Mouse (Mus musculus) midbrain, embryonic 13.5 days (tissue): ENCODE data around the gene Uqcrq. TPM values are rescaled to one million over a fixed set of nuclear protein-coding genes. Genes with fewer than 3 reads are reported as not detected.

Source experiments
- ATAC-seq: fragments of 200-750 bp; cut with Nextera tagmentation; 2 replicates; pipeline ENCODE4 v1.8.0; 2017; ENCODE audit warnings: mild to moderate bottlenecking, moderate TSS enrichment, moderate library complexity
- H3K27ac ChIP-seq: fragments of 300-500 bp; sonication (generic); 2 replicates; pipeline ENCODE4 v1.5.1; 2015; ENCODE audit warnings: inconsistent platforms, mild to moderate bottlenecking, moderate library complexity
- H3K27me3 ChIP-seq: fragments of 300-500 bp; sonication (generic); 2 replicates; pipeline ENCODE4 v1.6.1; 2015; ENCODE audit warnings: mild to moderate bottlenecking, inconsistent platforms
- H3K36me3 ChIP-seq: fragments of 300-500 bp; sonication (generic); 2 replicates; pipeline ENCODE4 v1.6.1; 2015; ENCODE audit warnings: mild to moderate bottlenecking, inconsistent platforms
- H3K4me1 ChIP-seq: fragments of 300-500 bp; sonication (generic); replicated peaks from 2 replicates; pipeline ENCODE4 v1.6.1; 2015; ENCODE audit warnings: inconsistent platforms
- H3K4me2 ChIP-seq: fragments of 300-500 bp; sonication (generic); replicated peaks from 2 replicates; pipeline ENCODE4 v1.6.1; 2015; ENCODE audit warnings: moderate library complexity, mild to moderate bottlenecking, inconsistent platforms
- H3K4me3 ChIP-seq: fragments of 300-500 bp; sonication (generic); replicated peaks from 2 replicates; pipeline ENCODE4 v1.5.1; 2015; ENCODE audit warnings: mild to moderate bottlenecking, inconsistent platforms
- H3K9ac ChIP-seq: fragments of 300-500 bp; sonication (generic); replicated peaks from 2 replicates; pipeline ENCODE4 v1.6.1; 2015; ENCODE audit warnings: mild to moderate bottlenecking, inconsistent platforms
- H3K9me3 ChIP-seq: fragments of 300-500 bp; sonication (generic); 2 replicates; pipeline ENCODE4 v1.6.1; 2016; ENCODE audit warnings: mild to moderate bottlenecking, inconsistent platforms
- WGBS: fragments of 180-500 bp; shearing (Covaris S2); methylation state at CpG from one replicate; pipeline ENCODE4 v1.1.7; 2015; 5-methylcytosine and 5-hydroxymethylcytosine counted together
- polyA plus RNA-seq: library from polyadenylated mRNA; unstranded; fragments of >200 nt; fragmentation: Nextera tagmentation; extraction: Ambion mirVana; gene quantifications from 2 replicates; pipeline ENCODE4 v1.2.1, GENCODE M21; 2015

Gene Uqcrq
- polyA plus RNA-seq, 1 experiment from 2014 or later, result 672 TPM

GRCm38 (mm10) chr11:53463551-53464424, 33.2 kb upstream of the Uqcrq start:
- H3K36me3 ChIP-seq, result no peaks in the 10 kb centered on the region
- H3K4me3 ChIP-seq, result peak overlapping the region; percentile 42
- peaks cover 20% of the 10 kb centered on the region for H3K4me1 ChIP-seq
- WGBS, result 6% methylated on average over 55 of the region's 55 CpGs
- H3K27ac ChIP-seq, result no peak overlapping the region
- H3K9ac ChIP-seq, result peak overlapping the region; percentile 56
- peak; percentile 27; the same call in 1 of the 2 replicates for ATAC-seq
- peaks cover 96% of the 10 kb centered on the region for H3K27me3 ChIP-seq
- no peaks in the 10 kb centered on the region for H3K9me3 ChIP-seq
- H3K4me2 ChIP-seq, result peak overlapping the region; percentile 72

GRCm38 (mm10) chr11:53461727-53462126, 31.1 kb upstream of the Uqcrq start:
- H3K36me3 ChIP-seq, result no peaks in the 10 kb centered on the region
- H3K9me3 ChIP-seq, result no peaks in the 10 kb centered on the region
- H3K9ac ChIP-seq, result no peak overlapping the region
- ATAC-seq, result no peak
- H3K4me1 ChIP-seq, result peaks cover 25% of the 10 kb centered on the region
- H3K27me3 ChIP-seq, result peaks cover 97% of the 10 kb centered on the region
- no peak overlapping the region for H3K4me3 ChIP-seq
- H3K27ac ChIP-seq, result no peak overlapping the region
- H3K4me2 ChIP-seq, result no peak overlapping the region
- WGBS, result 19% methylated on average over 5 of the region's 5 CpGs

- Histone ChIP-seq H3K9ac (no peak overlapping the region), H3K27me3 (peaks cover 96% of the 10 kb centered on the region), H3K9me3 (no peaks in the 10 kb centered on the region), H3K27ac (no peak overlapping the region), H3K36me3 (no peaks in the 10 kb centered on the region), H3K4me1 (peaks cover 23% of the 10 kb centered on the region), H3K4me2 (no peak overlapping the region), H3K4me3 (no peak overlapping the region)
- no peak for ATAC-seq
- WGBS, result 84% methylated on average over 3 of the region's 3 CpGs
These were observed 29.6 kb upstream of the Uqcrq start for GRCm38 (mm10) chr11:53460192-53460591.

- 64% methylated on average over 3 of the region's 3 CpGs for WGBS
- H3K27ac ChIP-seq, result no peak overlapping the region
- H3K36me3 ChIP-seq, result no peaks in the 10 kb centered on the region
- ATAC-seq, result no peak
- no peak overlapping the region for H3K4me3 ChIP-seq
- no peak overlapping the region for H3K9ac ChIP-seq
- no peaks in the 10 kb centered on the region for H3K9me3 ChIP-seq
- peaks cover 88% of the 10 kb centered on the region for H3K27me3 ChIP-seq
- peaks cover 21% of the 10 kb centered on the region for H3K4me1 ChIP-seq
- no peak overlapping the region for H3K4me2 ChIP-seq
These were observed 28.4 kb upstream of the Uqcrq start for GRCm38 (mm10) chr11:53458996-53459395.

GRCm38 (mm10) chr11:53457372-53457954, 26.8 kb upstream of the Uqcrq start:
- Histone ChIP-seq H3K27me3 (peaks cover 72% of the 10 kb centered on the region), H3K27ac (no peak overlapping the region), H3K9ac (peak overlapping the region; percentile 63), H3K4me2 (peak overlapping the region; percentile 80), H3K4me3 (peak overlapping the region; percentile 46), H3K36me3 (no peaks in the 10 kb centered on the region), H3K9me3 (no peaks in the 10 kb centered on the region), H3K4me1 (peaks cover 11% of the 10 kb centered on the region)
- 3% methylated on average over 29 of the region's 29 CpGs for WGBS
- peak; percentile 72; the same call in 1 of the 2 replicates for ATAC-seq

- ATAC-seq, result peak; percentile 71; the same call in 1 of the 2 replicates
- peaks cover 11% of the 10 kb centered on the region for H3K4me1 ChIP-seq
- peak within 1 kb of the TSS; percentile 63 for H3K9ac ChIP-seq
- H3K9me3 ChIP-seq, result no peaks in the 10 kb centered on the region
- peaks cover 65% of the 10 kb centered on the region for H3K27me3 ChIP-seq
- no peak within 1 kb of the TSS for H3K27ac ChIP-seq
- peak within 1 kb of the TSS; percentile 46 for H3K4me3 ChIP-seq
- H3K4me2 ChIP-seq, result peak within 1 kb of the TSS; percentile 80
- no peaks in the 10 kb centered on the region for H3K36me3 ChIP-seq
- WGBS, result 6% methylated on average over 42 of the region's 42 CpGs
These were observed 26.1 kb upstream of the Uqcrq start, which contains the start of the genes Gm10447 and Shroom1 for GRCm38 (mm10) chr11:53456474-53457371. Gene Gm10447 (minus strand): TSS chr11:53457110. Gene Shroom1 (plus strand): TSS chr11:53457205.

GRCm38 (mm10) chr11:53453031-53453430, 22.4 kb upstream of the Uqcrq start:
- no peak overlapping the region for H3K4me2 ChIP-seq
- no peaks in the 10 kb centered on the region for H3K36me3 ChIP-seq
- WGBS, result 88% methylated on average over 5 of the region's 5 CpGs
- peaks cover 31% of the 10 kb centered on the region for H3K27me3 ChIP-seq
- no peak overlapping the region for H3K9ac ChIP-seq
- H3K4me3 ChIP-seq, result no peak overlapping the region
- H3K27ac ChIP-seq, result no peak overlapping the region
- no peaks in the 10 kb centered on the region for H3K9me3 ChIP-seq
- ATAC-seq, result no peak
- peaks cover 11% of the 10 kb centered on the region for H3K4me1 ChIP-seq

- H3K36me3 ChIP-seq, result no peaks in the 10 kb centered on the region
- no peaks in the 10 kb centered on the region for H3K9me3 ChIP-seq
- no peak overlapping the region for H3K4me3 ChIP-seq
- H3K4me1 ChIP-seq, result peaks cover 10% of the 10 kb centered on the region
- WGBS, result 95% methylated on average over 9 of the region's 9 CpGs
- peaks cover 24% of the 10 kb centered on the region for H3K27me3 ChIP-seq
- H3K9ac ChIP-seq, result no peak overlapping the region
- no peak overlapping the region for H3K4me2 ChIP-seq
- H3K27ac ChIP-seq, result no peak overlapping the region
- ATAC-seq, result no peak
These were observed 21.8 kb upstream of the Uqcrq start for GRCm38 (mm10) chr11:53452396-53452795.

- H3K36me3 ChIP-seq, result no peaks in the 10 kb centered on the region
These were observed 20.7 kb upstream of the Uqcrq start for GRCm38 (mm10) chr11:53451361-53451760.

GRCm38 (mm10) chr11:53450070-53450705, 19.6 kb upstream of the Uqcrq start:
- no peak overlapping the region for H3K4me3 ChIP-seq
- H3K27ac ChIP-seq, result no peak overlapping the region
- WGBS, result 68% methylated on average over 15 of the region's 15 CpGs
- no peak overlapping the region for H3K9ac ChIP-seq
- peaks cover 4% of the 10 kb centered on the region for H3K27me3 ChIP-seq
- H3K36me3 ChIP-seq, result no peaks in the 10 kb centered on the region
- no peaks in the 10 kb centered on the region for H3K4me1 ChIP-seq
- ATAC-seq, result no peak
- no peaks in the 10 kb centered on the region for H3K9me3 ChIP-seq
- H3K4me2 ChIP-seq, result no peak overlapping the region

More at GRCm38 (mm10) chr11:53451361-53451760, 20.7 kb upstream of the Uqcrq start:
- H3K4me3 ChIP-seq, result no peak overlapping the region
- H3K27me3 ChIP-seq, result peaks cover 14% of the 10 kb centered on the region
- H3K9ac ChIP-seq, result no peak overlapping the region
- H3K4me1 ChIP-seq, result no peaks in the 10 kb centered on the region
- H3K27ac ChIP-seq, result no peak overlapping the region
- no peaks in the 10 kb centered on the region for H3K9me3 ChIP-seq
- no peak overlapping the region for H3K4me2 ChIP-seq
- no peak for ATAC-seq
- WGBS, result 79% methylated on average over 2 of the region's 2 CpGs

- Histone ChIP-seq H3K9ac (no peak overlapping the region), H3K4me3 (no peak overlapping the region), H3K27me3 (no peaks in the 10 kb centered on the region), H3K9me3 (no peaks in the 10 kb centered on the region), H3K4me1 (no peaks in the 10 kb centered on the region), H3K4me2 (no peak overlapping the region), H3K36me3 (no peaks in the 10 kb centered on the region), H3K27ac (no peak overlapping the region)
- ATAC-seq, result no peak
- WGBS, result 79% methylated on average over 1 of the region's 1 CpGs
These were observed 17.9 kb upstream of the Uqcrq start for GRCm38 (mm10) chr11:53448529-53448928.
